Mouse (Mus musculus): ENCODE data around the gene Cmtm6. TPM values are rescaled to one million over a fixed set of nuclear protein-coding genes. Genes with fewer than 3 reads are reported as not detected.
"Not testable (repeated sequence)": the region's sequence is repeated elsewhere in the genome, so short reads cannot be mapped to it uniquely, and the experiment has no call there.

Gene Cmtm6
- 32.6 and 38.3 TPM in 2 replicates for polyA plus RNA-seq (2015; fragmentation: Nextera tagmentation; extraction: Ambion mirVana)

GRCm38 (mm10) chr9:114731011-114731755 is at the start of gene Cmtm6:
Gene Cmtm6 (plus strand): TSS chr9:114731116.
- Histone ChIP-seq H3K36me3 (no peaks in the 10 kb centered on the region), H3K27me3 (no peaks in the 10 kb centered on the region), H3K9me3 (no peaks in the 10 kb centered on the region), H3K4me2 (peak within 1 kb of the TSS; percentile 69), H3K4me3 (peak within 1 kb of the TSS; percentile 87), H3K4me1 (peaks cover 18% of the 10 kb centered on the region), H3K27ac (peak within 1 kb of the TSS; percentile 93), H3K9ac (peak within 1 kb of the TSS; percentile 95)
- WGBS: under 1% methylated on average over 53 of the region's 53 CpGs
- peak; percentile 88 for ATAC-seq (ENCODE audit: insufficient number of reproducible peaks, insufficient read depth, low FRiP score, low TSS enrichment, low read depth)

- H3K27me3 ChIP-seq: no peaks in the 10 kb centered on the region
- no peaks in the 10 kb centered on the region for H3K36me3 ChIP-seq
- H3K9ac ChIP-seq: no peak overlapping the region
- no peaks in the 10 kb centered on the region for H3K4me1 ChIP-seq
- no peak for ATAC-seq (ENCODE audit: insufficient number of reproducible peaks, insufficient read depth, low FRiP score, low TSS enrichment, low read depth)
- H3K4me3 ChIP-seq: no peak overlapping the region
- 78% methylated on average over 4 of the region's 4 CpGs for WGBS
- H3K27ac ChIP-seq: no peak overlapping the region
- no peaks in the 10 kb centered on the region for H3K9me3 ChIP-seq
- no peak overlapping the region for H3K4me2 ChIP-seq
Measured at GRCm38 (mm10) chr9:114682193-114682592, 48.7 kb upstream of the Cmtm6 start.

GRCm38 (mm10) chr9:114686245-114686644 is 44.7 kb upstream of the Cmtm6 start:
- Histone ChIP-seq H3K27ac (no peak overlapping the region), H3K9ac (no peak overlapping the region), H3K4me2 (no peak overlapping the region), H3K36me3 (no peaks in the 10 kb centered on the region), H3K4me3 (no peak overlapping the region), H3K27me3 (no peaks in the 10 kb centered on the region), H3K4me1 (peaks cover 23% of the 10 kb centered on the region), H3K9me3 (no peaks in the 10 kb centered on the region)
- 87% methylated on average over 7 of the region's 7 CpGs for WGBS
- ATAC-seq (ENCODE audit: insufficient number of reproducible peaks, insufficient read depth, low FRiP score, low TSS enrichment, low read depth): no peak

GRCm38 (mm10) chr9:114687639-114688038 is 43.3 kb upstream of the Cmtm6 start:
- H3K27ac ChIP-seq: peak overlapping the region; percentile 88; the same call in 1 of the 2 replicates
- H3K9me3 ChIP-seq: no peaks in the 10 kb centered on the region
- peak overlapping the region; percentile 91 for H3K4me3 ChIP-seq
- H3K9ac ChIP-seq: peak overlapping the region; percentile 96
- H3K36me3 ChIP-seq: peaks cover 8% of the 10 kb centered on the region
- ATAC-seq (ENCODE audit: insufficient number of reproducible peaks, insufficient read depth, low FRiP score, low TSS enrichment, low read depth): no peak
- peak overlapping the region; percentile 92 for H3K4me2 ChIP-seq
- H3K4me1 ChIP-seq: peaks cover 23% of the 10 kb centered on the region
- 79% methylated on average over 13 of the region's 13 CpGs for WGBS
- H3K27me3 ChIP-seq: no peaks in the 10 kb centered on the region

- peak within 1 kb of the TSS; percentile 91 for H3K4me3 ChIP-seq
- peak within 1 kb of the TSS; percentile 88 for H3K27ac ChIP-seq
- H3K27me3 ChIP-seq: no peaks in the 10 kb centered on the region
- ATAC-seq (ENCODE audit: insufficient number of reproducible peaks, insufficient read depth, low FRiP score, low TSS enrichment, low read depth): peak; percentile 97
- peak within 1 kb of the TSS; percentile 92 for H3K4me2 ChIP-seq
- peaks cover 23% of the 10 kb centered on the region for H3K4me1 ChIP-seq
- peak within 1 kb of the TSS; percentile 96 for H3K9ac ChIP-seq
- H3K9me3 ChIP-seq: no peaks in the 10 kb centered on the region
- peaks cover 14% of the 10 kb centered on the region for H3K36me3 ChIP-seq
- 1% methylated on average over 56 of the region's 57 CpGs for WGBS
Measured at GRCm38 (mm10) chr9:114688252-114688952, 42.5 kb upstream of the Cmtm6 start, which contains the start of gene Dync1li1. Gene Dync1li1 (plus strand): TSS chr9:114688790.

- peak overlapping the region; percentile 92 for H3K4me2 ChIP-seq
- no peaks in the 10 kb centered on the region for H3K27me3 ChIP-seq
- peak; percentile 70 for ATAC-seq (ENCODE audit: insufficient number of reproducible peaks, insufficient read depth, low FRiP score, low TSS enrichment, low read depth)
- 0% methylated on average over 50 of the region's 50 CpGs for WGBS
- H3K4me3 ChIP-seq: peak overlapping the region; percentile 91
- H3K4me1 ChIP-seq: peaks cover 23% of the 10 kb centered on the region
- peak overlapping the region; percentile 96 for H3K9ac ChIP-seq
- H3K27ac ChIP-seq: peak overlapping the region; percentile 88
- peaks cover 20% of the 10 kb centered on the region for H3K36me3 ChIP-seq
- no peaks in the 10 kb centered on the region for H3K9me3 ChIP-seq
Measured at GRCm38 (mm10) chr9:114688953-114689407, 41.9 kb upstream of the Cmtm6 start.

- no peaks in the 10 kb centered on the region for H3K9me3 ChIP-seq
- H3K4me1 ChIP-seq: peaks cover 23% of the 10 kb centered on the region
- 14% methylated on average over 10 of the region's 10 CpGs for WGBS
- no peak overlapping the region for H3K27ac ChIP-seq
- H3K36me3 ChIP-seq: peaks cover 30% of the 10 kb centered on the region
- no peaks in the 10 kb centered on the region for H3K27me3 ChIP-seq
- peak overlapping the region; percentile 96 for H3K9ac ChIP-seq
- peak overlapping the region; percentile 91 for H3K4me3 ChIP-seq
- peak overlapping the region; percentile 92 for H3K4me2 ChIP-seq
- no peak for ATAC-seq (ENCODE audit: insufficient number of reproducible peaks, insufficient read depth, low FRiP score, low TSS enrichment, low read depth)
Measured at GRCm38 (mm10) chr9:114690119-114690601, 40.8 kb upstream of the Cmtm6 start.

GRCm38 (mm10) chr9:114691112-114691511 is 39.8 kb upstream of the Cmtm6 start:
- Histone ChIP-seq H3K9ac (no peak overlapping the region), H3K36me3 (peaks cover 32% of the 10 kb centered on the region), H3K4me2 (no peak overlapping the region), H3K9me3 (no peaks in the 10 kb centered on the region), H3K27ac (no peak overlapping the region), H3K27me3 (no peaks in the 10 kb centered on the region), H3K4me3 (no peak overlapping the region), H3K4me1 (peaks cover 23% of the 10 kb centered on the region)
- no peak for ATAC-seq (ENCODE audit: insufficient number of reproducible peaks, insufficient read depth, low FRiP score, low TSS enrichment, low read depth)

GRCm38 (mm10) chr9:114695662-114696061 is 35.3 kb upstream of the Cmtm6 start:
- ATAC-seq (ENCODE audit: insufficient number of reproducible peaks, insufficient read depth, low FRiP score, low TSS enrichment, low read depth); H3K4me2 ChIP-seq; H3K4me1 ChIP-seq; H3K27me3 ChIP-seq; H3K9me3 ChIP-seq; H3K4me3 ChIP-seq; H3K27ac ChIP-seq; H3K9ac ChIP-seq: not testable (repeated sequence)
- WGBS: 94% methylated on average over 8 of the region's 8 CpGs
- peaks cover 44% of the 10 kb centered on the region for H3K36me3 ChIP-seq

GRCm38 (mm10) chr9:114697072-114697471 is 33.8 kb upstream of the Cmtm6 start:
- H3K4me2 ChIP-seq: no peak overlapping the region
- H3K9me3 ChIP-seq: no peaks in the 10 kb centered on the region
- H3K27me3 ChIP-seq: no peaks in the 10 kb centered on the region
- no peak overlapping the region for H3K4me3 ChIP-seq
- 92% methylated on average over 4 of the region's 4 CpGs for WGBS
- no peak for ATAC-seq (ENCODE audit: insufficient number of reproducible peaks, insufficient read depth, low FRiP score, low TSS enrichment, low read depth)
- H3K27ac ChIP-seq: no peak overlapping the region
- peaks cover 50% of the 10 kb centered on the region for H3K36me3 ChIP-seq
- no peaks in the 10 kb centered on the region for H3K4me1 ChIP-seq
- no peak overlapping the region for H3K9ac ChIP-seq

- no peak overlapping the region for H3K27ac ChIP-seq
- H3K4me2 ChIP-seq: no peak overlapping the region
- H3K36me3 ChIP-seq: peaks cover 44% of the 10 kb centered on the region
- H3K4me3 ChIP-seq: no peak overlapping the region
- H3K27me3 ChIP-seq: no peaks in the 10 kb centered on the region
- 95% methylated on average over 5 of the region's 5 CpGs for WGBS
- no peaks in the 10 kb centered on the region for H3K4me1 ChIP-seq
- H3K9me3 ChIP-seq: no peaks in the 10 kb centered on the region
- no peak for ATAC-seq (ENCODE audit: insufficient number of reproducible peaks, insufficient read depth, low FRiP score, low TSS enrichment, low read depth)
- H3K9ac ChIP-seq: no peak overlapping the region
Measured at GRCm38 (mm10) chr9:114697926-114698325, 33.0 kb upstream of the Cmtm6 start.
